ENCODE assay signal across 8 mouse cellular contexts in genomic region chr5:74283545-74283944, GRCm38 (mm10).
DNase-seq lines count a peak whose midpoint lies in the region; ATAC-seq and TF ChIP-seq lines count a peak whose summit lies in the region.

No protein-coding gene starts in this region.

- H3K9ac ChIP-seq in midbrain, embryonic 14.5 days (replicated peaks; ENCODE audit: low read length): no peak overlapping the region
- no peak overlapping the region for H3K9ac ChIP-seq in midbrain, embryonic 15.5 days

- no peak for ATAC-seq in midbrain, embryonic 14.5 days (ENCODE audit: low FRiP score, low TSS enrichment)
- no peak for ATAC-seq in midbrain, embryonic 15.5 days (replicated peaks)

- peak; percentile 32; the same call in 1 of the 2 replicates for TF ChIP-seq CTCF in bone marrow, adult 2 months (IDR thresholded peaks at IDR 0.05; ENCODE audit: control insufficient read depth, insufficient read depth, low read length)

- no peak overlapping the region for H3K4me2 ChIP-seq in midbrain, embryonic 14.5 days (ENCODE audit: low read length)
- no peak overlapping the region for H3K4me2 ChIP-seq in midbrain, embryonic 15.5 days

- H3K27ac ChIP-seq in midbrain, embryonic 14.5 days (replicated peaks; ENCODE audit: low read depth, low read length): no peak overlapping the region
- H3K27ac ChIP-seq in midbrain, embryonic 15.5 days: no peak overlapping the region
- H3K27ac ChIP-seq in bone marrow, adult 2 months (ENCODE audit: control insufficient read depth, insufficient read depth, low read depth, low read length, poor library complexity): no peak overlapping the region

- H3K4me1 ChIP-seq in midbrain, embryonic 14.5 days (ENCODE audit: control insufficient read depth, insufficient read depth, low read length): no peaks in the 10 kb centered on the region
- H3K4me1 ChIP-seq in midbrain, embryonic 15.5 days: no peaks in the 10 kb centered on the region
- no peaks in the 10 kb centered on the region for H3K4me1 ChIP-seq in bone marrow, adult 2 months (ENCODE audit: control insufficient read depth, insufficient read depth, low read length)

- peak; percentile 29 for DNase-seq in gastrocnemius, postnatal 10 days
- DNase-seq in gastrocnemius, postnatal 25 days: no peak
- DNase-seq in midbrain, embryonic 14.5 days: peak; percentile 68
- peak; percentile 30 to 44 for DNase-seq in left cerebral cortex, postnatal 36 days (ENCODE audit: low spot score in 2 of 2)
- peak; percentile 60 for DNase-seq in thymus, postnatal 14 days
- DNase-seq in frontal cortex, postnatal 10 days (ENCODE audit: low spot score in 2 of 2): no peak

- no peak for TF ChIP-seq POLR2A in bone marrow, adult 2 months (IDR thresholded peaks at IDR 0.05; ENCODE audit: borderline replicate concordance, control insufficient read depth, low read depth, low read length)

- no peaks in the 10 kb centered on the region for H3K27me3 ChIP-seq in midbrain, embryonic 14.5 days (ENCODE audit: control insufficient read depth, insufficient read depth, low read length)
- H3K27me3 ChIP-seq in midbrain, embryonic 15.5 days (replicated peaks): no peaks in the 10 kb centered on the region

- intact Hi-C loops in left cerebral cortex, postnatal 36 days (cut with DNase I): loop anchor here (2.0 kb wide), 1 partner anchor 429 kb away; no protein-coding TSS in a partner anchor

- H3K4me3 ChIP-seq in midbrain, embryonic 14.5 days (replicated peaks; ENCODE audit: low read depth, low read length): no peak overlapping the region
- H3K4me3 ChIP-seq in midbrain, embryonic 15.5 days: no peak overlapping the region
- no peak overlapping the region for H3K4me3 ChIP-seq in bone marrow, adult 2 months (replicated peaks; ENCODE audit: control insufficient read depth, low read depth, low read length)

- H3K9me3 ChIP-seq in midbrain, embryonic 14.5 days (ENCODE audit: control insufficient read depth, low read length): no peaks in the 10 kb centered on the region
- no peaks in the 10 kb centered on the region for H3K9me3 ChIP-seq in midbrain, embryonic 15.5 days

- WGBS in midbrain, embryonic 14.5 days: 40% methylated on average over 8 of the region's 8 CpGs
- 42% methylated on average over 8 of the region's 8 CpGs for WGBS in midbrain, embryonic 15.5 days
- 66% methylated on average over 8 of the region's 8 CpGs for WGBS in bone marrow, adult 2 months

- no peaks in the 10 kb centered on the region for H3K36me3 ChIP-seq in midbrain, embryonic 14.5 days (ENCODE audit: control insufficient read depth, insufficient read depth, low read length)
- H3K36me3 ChIP-seq in midbrain, embryonic 15.5 days (replicated peaks): no peaks in the 10 kb centered on the region

Comparison
In these comparisons a context has a peak if more than half of its experiments do, and no peak if none do; other contexts are left out.
1. DNase-seq: peak in gastrocnemius, postnatal 10 days (single experiment), midbrain, embryonic 14.5 days (single experiment), left cerebral cortex, postnatal 36 days (2 of 2) and thymus, postnatal 14 days (single experiment); none in gastrocnemius, postnatal 25 days (single experiment) and frontal cortex, postnatal 10 days (0 of 2).